In the genomic region with DNA sequence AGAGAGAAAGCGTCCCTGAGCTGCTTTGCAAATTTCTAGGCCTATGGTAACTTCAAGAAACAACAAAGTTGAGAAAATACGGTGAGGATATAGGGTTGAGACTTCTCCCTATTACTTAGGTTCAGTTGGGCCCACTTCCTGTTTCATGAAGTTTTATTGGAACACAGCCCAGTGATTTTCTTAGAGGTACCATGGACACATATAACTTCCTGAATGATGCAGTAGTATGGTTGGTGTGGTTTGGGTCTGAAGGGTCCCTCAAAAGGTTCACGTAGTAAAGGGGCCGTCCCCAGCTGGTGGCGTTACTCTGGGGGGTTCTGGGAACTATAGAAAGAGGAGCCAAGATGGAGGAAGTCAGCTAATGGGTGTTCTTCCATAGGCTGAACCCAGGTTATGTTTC, we compare ENCODE assay signal across 15 mouse cellular contexts. TPM values are rescaled to one million over a fixed set of nuclear protein-coding genes. Genes with fewer than 3 reads are reported as not detected.
A peak's percentile ranks its signal among the peaks of the same experiment; 100 is the strongest.
DNase-seq lines count a peak whose midpoint lies in the region; ATAC-seq and TF ChIP-seq lines count a peak whose summit lies in the region.
"Had no signal": no experiment of that assay in that cellular context is flagged by ENCODE, and none has a peak within 500 bp of the region (broad histone marks: within the 10 kb centered on the region; RNA-seq: fewer than 3 reads in every experiment).

No protein-coding gene starts in this region.

- H3K4me2 ChIP-seq in embryonic facial prominence, embryonic 13.5 days = no peak overlapping the region
- no peak overlapping the region for H3K4me2 ChIP-seq in lung, embryonic 16.5 days (ENCODE audit: low read depth, low read length)
- H3K4me2 ChIP-seq in lung, postnatal 0 days (replicated peaks; ENCODE audit: low read depth, low read length) = no peak overlapping the region
- H3K4me2 ChIP-seq in myocyte (ENCODE audit: low read depth) = peak overlapping the region; percentile 85
- H3K4me2 ChIP-seq in hindbrain, embryonic 11.5 days (replicated peaks; ENCODE audit: low read depth, low read length) = no peak overlapping the region

- no peaks in the 10 kb centered on the region for H3K27me3 ChIP-seq in embryonic facial prominence, embryonic 13.5 days
- no peaks in the 10 kb centered on the region; the same call in 1 of the 2 replicates for H3K27me3 ChIP-seq in embryonic facial prominence, embryonic 10.5 days (replicated peaks; ENCODE audit: low read depth, poor library complexity, severe bottlenecking)
- H3K27me3 ChIP-seq in lung, embryonic 16.5 days (ENCODE audit: control insufficient read depth, insufficient read depth, low read depth, low read length) = no peaks in the 10 kb centered on the region
- no peaks in the 10 kb centered on the region for H3K27me3 ChIP-seq in lung, postnatal 0 days (replicated peaks; ENCODE audit: insufficient read depth, low read length)
- H3K27me3 ChIP-seq in myocyte (ENCODE audit: control insufficient read depth, insufficient read depth, insufficient read length) = no peaks in the 10 kb centered on the region
- H3K27me3 ChIP-seq in hindbrain, embryonic 11.5 days (ENCODE audit: control insufficient read depth, insufficient read depth, low read length) = no peaks in the 10 kb centered on the region

- H3K4me1 ChIP-seq in embryonic facial prominence, embryonic 13.5 days = peaks cover 49% of the 10 kb centered on the region
- peaks cover 46% of the 10 kb centered on the region for H3K4me1 ChIP-seq in embryonic facial prominence, embryonic 10.5 days
- H3K4me1 ChIP-seq in lung, embryonic 16.5 days (replicated peaks; ENCODE audit: control insufficient read depth, insufficient read depth, low read length) = peaks cover 29% of the 10 kb centered on the region
- H3K4me1 ChIP-seq in lung, postnatal 0 days (ENCODE audit: insufficient read depth, low read depth, low read length) = peaks cover 15% of the 10 kb centered on the region; the same call in 1 of the 2 replicates
- peaks cover 5% of the 10 kb centered on the region; the same call in 1 of the 2 replicates for H3K4me1 ChIP-seq in hindbrain, embryonic 11.5 days (replicated peaks; ENCODE audit: control insufficient read depth, insufficient read depth, low read length)

- no peak overlapping the region for H3K4me3 ChIP-seq in embryonic facial prominence, embryonic 13.5 days
- H3K4me3 ChIP-seq in embryonic facial prominence, embryonic 10.5 days = no peak overlapping the region
- H3K4me3 ChIP-seq in lung, embryonic 16.5 days (ENCODE audit: low read length) = no peak overlapping the region
- H3K4me3 ChIP-seq in lung, postnatal 0 days (ENCODE audit: low read depth, low read length) = no peak overlapping the region
- H3K4me3 ChIP-seq in myocyte = no peak overlapping the region
- no peak overlapping the region for H3K4me3 ChIP-seq in hindbrain, embryonic 11.5 days (ENCODE audit: low read depth, low read length)

- no peaks in the 10 kb centered on the region for H3K9me3 ChIP-seq in embryonic facial prominence, embryonic 13.5 days
- H3K9me3 ChIP-seq in embryonic facial prominence, embryonic 10.5 days = no peaks in the 10 kb centered on the region
- no peaks in the 10 kb centered on the region for H3K9me3 ChIP-seq in lung, embryonic 16.5 days (ENCODE audit: control insufficient read depth, low read length)
- no peaks in the 10 kb centered on the region for H3K9me3 ChIP-seq in lung, postnatal 0 days (ENCODE audit: low read length)
- no peaks in the 10 kb centered on the region for H3K9me3 ChIP-seq in hindbrain, embryonic 11.5 days (ENCODE audit: control insufficient read depth, low read length)

- 90% methylated on average over 5 of the region's 5 CpGs for WGBS in embryonic facial prominence, embryonic 13.5 days
- 89% methylated on average over 5 of the region's 5 CpGs for WGBS in embryonic facial prominence, embryonic 10.5 days
- 79% methylated on average over 5 of the region's 5 CpGs for WGBS in lung, embryonic 16.5 days
- WGBS in lung, postnatal 0 days = 69% methylated on average over 5 of the region's 5 CpGs
- 95% methylated on average over 5 of the region's 5 CpGs for WGBS in hindbrain, embryonic 11.5 days

- peaks cover 50% of the 10 kb centered on the region for H3K79me2 ChIP-seq in myocyte (ENCODE audit: control insufficient read depth, insufficient read depth)

- TF ChIP-seq POLR2A in myocyte (IDR thresholded peaks at IDR 0.05; ENCODE audit: insufficient read length, low read depth) = no peak

- TF ChIP-seq CTCF in lung, postnatal 0 days (IDR thresholded peaks at IDR 0.05) = no peak

- no peak for TF ChIP-seq EP300 in lung, postnatal 0 days (IDR thresholded peaks at IDR 0.05)

- no peaks in the 10 kb centered on the region for H3K36me3 ChIP-seq in embryonic facial prominence, embryonic 13.5 days
- no peaks in the 10 kb centered on the region for H3K36me3 ChIP-seq in embryonic facial prominence, embryonic 10.5 days (replicated peaks)
- no peaks in the 10 kb centered on the region for H3K36me3 ChIP-seq in lung, embryonic 16.5 days (ENCODE audit: control insufficient read depth, insufficient read depth, low read length)
- no peaks in the 10 kb centered on the region for H3K36me3 ChIP-seq in lung, postnatal 0 days (ENCODE audit: insufficient read depth, low read length)
- H3K36me3 ChIP-seq in myocyte (ENCODE audit: control insufficient read depth, insufficient read depth) = no peaks in the 10 kb centered on the region
- no peaks in the 10 kb centered on the region for H3K36me3 ChIP-seq in hindbrain, embryonic 11.5 days (ENCODE audit: control insufficient read depth, insufficient read depth, low read length)
- H3K36me3 ChIP-seq: G1E had no signal

- no peak for ATAC-seq in embryonic facial prominence, embryonic 13.5 days (ENCODE audit: insufficient number of reproducible peaks, insufficient read depth, low FRiP score, low TSS enrichment, low read depth)
- no peak for ATAC-seq in lung, embryonic 16.5 days (ENCODE audit: low read depth)
- no peak for ATAC-seq in lung, postnatal 0 days
- ATAC-seq in common myeloid progenitor, adult 5-6 weeks (replicated peaks; ENCODE audit: low read depth, poor library complexity, severe bottlenecking) = peak; percentile 75
- no peak for ATAC-seq in hindbrain, embryonic 11.5 days (ENCODE audit: low FRiP score)

- H3K9ac ChIP-seq in embryonic facial prominence, embryonic 13.5 days = no peak overlapping the region
- no peak overlapping the region for H3K9ac ChIP-seq in lung, embryonic 16.5 days (ENCODE audit: low read length)
- H3K9ac ChIP-seq in lung, postnatal 0 days (replicated peaks; ENCODE audit: low read depth) = no peak overlapping the region
- no peak overlapping the region for H3K9ac ChIP-seq in hindbrain, embryonic 11.5 days (ENCODE audit: low read depth, low read length)
- H3K9ac ChIP-seq: liver, embryonic 14.5 days had no signal

- no peak for DNase-seq in embryonic facial prominence, embryonic 10.5 days (ENCODE audit: low spot score)
- DNase-seq in lung, postnatal 0 days (ENCODE audit: low spot score) = no peak
- DNase-seq in hindbrain, embryonic 11.5 days (ENCODE audit: low spot score) = no peak
- no peak for DNase-seq in spleen, adult 12 weeks (ENCODE audit: low spot score)
- DNase-seq: cerebellum, adult 18-20 months; gastrocnemius, postnatal 10 days; layer of hippocampus, adult 9-11 months; right cerebral cortex, postnatal 4 days had no signal

- H3K27ac ChIP-seq in embryonic facial prominence, embryonic 13.5 days = 0 out of 2 replicates have a peak overlapping the region, but pooled peaks have one; percentile 56
- no peak overlapping the region for H3K27ac ChIP-seq in embryonic facial prominence, embryonic 10.5 days (replicated peaks)
- H3K27ac ChIP-seq in lung, embryonic 16.5 days (ENCODE audit: low read length) = 0 out of 2 replicates have a peak overlapping the region, but pooled peaks have one; percentile 2
- no peak overlapping the region for H3K27ac ChIP-seq in lung, postnatal 0 days (ENCODE audit: low read length)
- H3K27ac ChIP-seq in hindbrain, embryonic 11.5 days (ENCODE audit: low read depth, low read length) = no peak overlapping the region
- H3K27ac ChIP-seq: kidney, postnatal 0 days; liver, embryonic 14.5 days had no signal

- H3ac ChIP-seq in myocyte (ENCODE audit: control insufficient read depth, insufficient read length) = no peak overlapping the region

TF ChIP-seq in myocyte, 11 proteins besides CTCF, POLR2A, EP300 and RAD21:
- TF ChIP-seq MAX (IDR thresholded peaks at IDR 0.05; ENCODE audit: low read depth) (no peak), MYOG (IDR thresholded peaks at IDR 0.05; ENCODE audit: control insufficient read depth in 1 of 3, insufficient read depth in 1 of 3, insufficient read length in 2 of 3, low read depth in 2 of 3) (no peak), MYOD1 (IDR thresholded peaks at IDR 0.05; ENCODE audit: control insufficient read depth in 1 of 3, insufficient read length in 2 of 3, low read depth in 2 of 3) (no peak), REST (IDR thresholded peaks at IDR 0.05; ENCODE audit: insufficient read depth, insufficient read length) (no peak), CEBPB (IDR thresholded peaks at IDR 0.05; ENCODE audit: insufficient read depth, poor library complexity, severe bottlenecking) (no peak), SRF (IDR thresholded peaks at IDR 0.05; ENCODE audit: control insufficient read depth, insufficient read length, low read depth) (no peak), USF1 (IDR thresholded peaks at IDR 0.05; ENCODE audit: low read depth) (no peak), TCF12 (IDR thresholded peaks at IDR 0.05; ENCODE audit: insufficient read depth, poor library complexity, severe bottlenecking) (no peak), E2F4 (IDR thresholded peaks at IDR 0.05; ENCODE audit: insufficient read depth) (no peak), TCF3 (IDR thresholded peaks at IDR 0.05; ENCODE audit: insufficient read length, low read depth) (no peak), POLR2AphosphoS2 (IDR thresholded peaks at IDR 0.05; ENCODE audit: insufficient read length, low read depth) (no peak)

RNA-seq across cellular contexts. Expression of a gene that starts 45.3 kb away (rescaled TPM):
- polyA plus RNA-seq in embryonic facial prominence, embryonic 13.5 days (2015; fragmentation: Nextera tagmentation; extraction: Ambion mirVana) = 9.5 and 10.6 TPM in 2 replicates
- 8.1 and 9.1 TPM in 2 replicates for polyA plus RNA-seq in embryonic facial prominence, embryonic 10.5 days (2016; fragmentation: Nextera tagmentation; extraction: Ambion mirVana)
- polyA plus RNA-seq in lung, embryonic 16.5 days (2015; fragmentation: Nextera tagmentation; extraction: Ambion mirVana) = 11.2 and 14.3 TPM in 2 replicates
- 16.5 and 20.2 TPM in 2 replicates for polyA plus RNA-seq in lung, postnatal 0 days (2015; fragmentation: Nextera tagmentation; extraction: Ambion mirVana)
- total RNA-seq in common myeloid progenitor, adult 5-6 weeks (2017) = 17.5 and 33.8 TPM in 2 replicates
- 16.8 TPM for polyA plus RNA-seq in myocyte (2012; fragmentation: generic; extraction: Trizol)
- 10.5 and 15.2 TPM in 2 replicates for polyA plus RNA-seq in hindbrain, embryonic 11.5 days (2014; fragmentation: Nextera tagmentation; extraction: Ambion mirVana)
- polyA plus RNA-seq: G1E had no signal

Comparison
In these comparisons a context has a peak if more than half of its experiments do, and no peak if none do; other contexts are left out.
1. H3K27ac ChIP-seq: peak in embryonic facial prominence, embryonic 13.5 days (single experiment) and lung, embryonic 16.5 days (single experiment); none in embryonic facial prominence, embryonic 10.5 days (single experiment), lung, postnatal 0 days (single experiment) and hindbrain, embryonic 11.5 days (single experiment).